Mouse (Mus musculus) cerebellum, adult 2 months (tissue): ENCODE measurements around the gene Dse.

Source experiments
- CTCF ChIP-seq: fragments of 200-500 bp; IDR thresholded peaks from 2 replicates; pipeline ENCODE4 v1.5.1; 2011; ENCODE audit warnings: low read depth, mild to moderate bottlenecking, control low read depth, low read length, moderate library complexity, borderline replicate concordance; ENCODE audit not compliant: insufficient read depth
- POLR2A ChIP-seq: fragments of 200-500 bp; IDR thresholded peaks from 2 replicates; pipeline ENCODE4 v1.6.1; 2011; ENCODE audit warnings: low read length, control low read depth, borderline replicate concordance; ENCODE audit not compliant: insufficient read depth

DNA sequence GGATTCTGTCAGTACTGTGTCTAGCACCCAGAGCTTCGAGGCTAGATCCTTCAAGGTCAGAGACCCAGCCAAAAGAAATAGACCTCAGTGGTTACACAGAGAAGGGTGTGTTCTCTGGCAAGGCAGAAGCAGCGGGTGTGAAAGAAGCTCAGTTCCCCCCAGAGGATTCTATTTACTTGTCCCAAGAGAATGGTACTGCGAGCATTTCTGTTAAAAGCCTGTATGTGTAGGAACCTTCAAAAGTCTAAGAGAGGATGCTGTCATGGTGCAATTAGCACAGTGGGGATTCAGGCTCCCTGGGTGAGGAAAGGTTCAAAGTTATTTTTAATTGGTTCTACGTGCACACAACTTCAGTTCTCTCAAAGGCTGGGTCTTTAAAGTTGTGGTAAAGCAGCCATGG lies 22.0 kb downstream of the Dse start:
- no peak for TF ChIP-seq CTCF
- no peak for TF ChIP-seq POLR2A
